Mouse (Mus musculus) heart, postnatal 0 days (tissue): Measurements from ENCODE around the gene Ezh1.

ENCODE experiments used
- CTCF ChIP-seq: IDR thresholded peaks from 2 replicates; pipeline ENCODE4 v1.5.1; 2016; ENCODE audit warnings: antibody characterized with exemption, control low read depth, low read depth
- EP300 ChIP-seq: IDR thresholded peaks from 2 replicates; pipeline ENCODE4 v1.6.1; 2016; ENCODE audit warnings: antibody characterized with exemption, low read depth

DNA sequence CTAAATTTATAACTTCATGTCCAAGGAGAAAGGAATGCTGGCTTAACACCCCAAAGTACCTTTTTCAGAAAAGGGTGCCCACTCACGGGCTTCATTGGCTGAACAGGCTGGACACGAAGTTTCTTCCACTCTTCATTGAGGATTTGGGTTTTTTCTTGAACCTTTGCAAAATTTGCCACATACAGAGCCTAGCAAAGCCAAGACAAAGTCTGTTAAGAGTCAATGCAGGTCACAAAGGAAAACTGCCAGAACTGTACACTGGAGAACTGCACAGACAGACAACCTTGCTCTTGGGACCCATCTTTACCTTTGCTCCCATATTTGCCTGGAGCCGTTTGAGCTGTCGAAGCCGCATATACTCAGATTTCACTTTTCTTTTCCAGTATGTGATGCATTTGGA, 9.3 kb downstream of the Ezh1 start:
- no peak for TF ChIP-seq CTCF
- TF ChIP-seq EP300 = no peak
